Mouse (Mus musculus) kidney, adult 2 months (tissue): ENCODE measurements around the gene Gskip. TPM values are rescaled to one million over a fixed set of nuclear protein-coding genes. Genes with fewer than 3 reads are reported as not detected.
A peak's percentile ranks its signal among the peaks of the same experiment; 100 is the strongest.

Source experiments
- DNase-seq: peaks from one replicate; pipeline ENCODE4 v3.0.0; 2021
- H3K27ac ChIP-seq: fragments of 200-500 bp; 2 replicates; pipeline ENCODE4 v1.5.1; 2012; ENCODE audit warnings: low read depth, low read length, control low read depth, inconsistent platforms; ENCODE audit not compliant: insufficient read depth
- H3K27me3 ChIP-seq: fragments of 200-500 bp; replicated peaks from 2 replicates; pipeline ENCODE4 v1.6.1; 2012; ENCODE audit warnings: mild to moderate bottlenecking, moderate library complexity, low read length, inconsistent platforms; ENCODE audit not compliant: control insufficient read depth, insufficient read depth
- H3K36me3 ChIP-seq: fragments of 200-500 bp; 2 replicates; pipeline ENCODE4 v1.6.1; 2012; ENCODE audit warnings: mild to moderate bottlenecking, moderate library complexity, low read length, inconsistent platforms; ENCODE audit not compliant: control insufficient read depth, insufficient read depth
- H3K4me1 ChIP-seq: fragments of 200-500 bp; 2 replicates; pipeline ENCODE4 v1.6.1; 2011; ENCODE audit warnings: low read length; ENCODE audit not compliant: control insufficient read depth, insufficient read depth
- H3K4me3 ChIP-seq: fragments of 200-500 bp; 2 replicates; pipeline ENCODE4 v1.5.1; 2011; ENCODE audit warnings: mild to moderate bottlenecking, low read depth, low read length, control low read depth; ENCODE audit not compliant: insufficient read depth
- CTCF ChIP-seq: fragments of 200-500 bp; conservative IDR thresholded peaks from 2 replicates; pipeline ENCODE4 v1.5.1; 2011; ENCODE audit warnings: low read depth, mild to moderate bottlenecking, control low read depth, low read length, moderate library complexity, mixed read lengths; ENCODE audit not compliant: insufficient read depth, insufficient read length
- POLR2A ChIP-seq: fragments of 200-500 bp; IDR thresholded peaks from one replicate; pipeline ENCODE4 v1.6.1; 2011; ENCODE audit warnings: low read depth, low read length, control low read depth
- WGBS: fragments of 180-500 bp; shearing (Covaris S2); methylation state at CpG from one replicate; pipeline ENCODE4 v1.1.7; 2018; 5-methylcytosine and 5-hydroxymethylcytosine counted together
- polyA plus RNA-seq: library from polyadenylated mRNA; depleted of rRNA; stranded (reverse); fragments of >200 nt; gene quantifications from 2 replicates; pipeline ENCODE4 v1.2.3, GENCODE M21; 2012

The Gskip gene
- polyA plus RNA-seq, 1 experiment = 9.0 TPM

DNA sequence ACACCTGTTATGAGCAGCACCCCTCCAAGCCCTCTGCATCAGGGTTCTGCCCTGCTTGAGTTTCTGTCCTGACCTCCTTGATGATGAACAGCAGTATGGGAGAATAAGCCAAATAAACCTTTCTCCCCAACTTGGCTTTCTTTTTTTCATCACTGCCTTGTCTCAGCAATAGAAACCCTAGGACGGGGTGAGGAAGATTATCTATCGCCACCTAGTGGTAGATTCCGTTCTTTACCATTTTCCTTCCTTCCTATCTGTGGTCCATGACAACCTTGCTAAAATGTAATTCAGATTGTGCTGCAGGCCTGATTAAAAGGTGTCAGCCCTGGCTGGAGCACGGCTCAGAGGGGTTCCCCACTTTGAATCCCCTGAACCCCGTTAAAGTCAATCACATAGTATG lies 38.0 kb downstream of the Gskip start:
- peak; percentile 54 for DNase-seq
- Histone ChIP-seq H3K27me3 (no peaks in the 10 kb centered on the region), H3K4me1 (0 out of 2 replicates have a peak, but pooled peaks cover 2% of the 10 kb centered on the region), H3K36me3 (no peaks in the 10 kb centered on the region), H3K27ac (no peak overlapping the region), H3K4me3 (no peak overlapping the region)
- 1% methylated on average over 5 of the region's 5 CpGs for WGBS
- peak; percentile 38 for TF ChIP-seq CTCF
- no peak for TF ChIP-seq POLR2A

DNA sequence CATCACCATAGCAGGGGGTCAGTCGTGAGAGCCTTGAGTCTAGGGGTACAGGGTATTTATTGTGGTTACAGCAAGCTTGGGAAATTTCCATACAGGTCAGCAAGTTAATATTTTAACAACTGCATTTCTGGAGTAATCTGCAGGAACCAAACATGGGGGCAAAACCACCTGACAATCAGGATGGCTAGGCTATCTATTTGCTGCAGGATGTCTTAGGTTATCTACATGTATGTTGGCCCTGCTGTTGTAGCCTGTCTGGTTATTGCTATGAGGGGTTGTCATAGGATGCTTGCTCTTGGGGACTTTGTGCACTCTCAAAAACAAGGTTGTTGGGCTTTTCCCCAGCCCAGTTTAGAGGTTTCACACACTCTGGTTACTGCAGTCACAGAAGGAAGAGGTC lies 40.0 kb downstream of the Gskip start:
- DNase-seq = no peak
- no peaks in the 10 kb centered on the region for H3K36me3 ChIP-seq
- 0 out of 2 replicates have a peak, but pooled peaks cover 2% of the 10 kb centered on the region for H3K4me1 ChIP-seq
- TF ChIP-seq POLR2A = no peak
- no peak for TF ChIP-seq CTCF
- 22% methylated on average over 1 of the region's 1 CpGs for WGBS
- H3K4me3 ChIP-seq = no peak overlapping the region
- H3K27ac ChIP-seq = no peak overlapping the region
- H3K27me3 ChIP-seq = no peaks in the 10 kb centered on the region

DNA sequence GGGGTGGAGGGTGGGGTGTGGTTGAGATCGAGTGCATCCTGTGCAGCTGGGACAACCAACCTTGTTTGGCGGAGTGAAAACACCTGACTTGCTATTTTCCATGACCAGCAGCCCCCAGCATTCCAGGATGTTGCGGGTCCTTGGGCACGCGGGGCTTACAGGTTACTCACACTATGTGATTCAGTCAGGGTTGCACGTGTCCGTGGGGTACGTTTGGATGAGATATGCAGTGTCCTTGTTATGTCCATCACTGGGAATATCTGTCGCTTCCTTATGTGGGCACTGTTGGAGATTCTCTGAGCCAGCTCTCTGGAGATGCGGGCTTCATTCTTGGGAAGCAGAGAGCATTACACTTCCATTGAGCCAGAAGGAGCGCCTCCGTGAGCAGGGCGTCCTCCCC lies 41.1 kb downstream of the Gskip start:
- no peak for DNase-seq
- H3K4me1 ChIP-seq = 0 out of 2 replicates have a peak, but pooled peaks cover 2% of the 10 kb centered on the region
- H3K36me3 ChIP-seq = no peaks in the 10 kb centered on the region
- H3K27me3 ChIP-seq = no peaks in the 10 kb centered on the region
- TF ChIP-seq CTCF = no peak
- no peak for TF ChIP-seq POLR2A
- H3K4me3 ChIP-seq = no peak overlapping the region
- WGBS = 80% methylated on average over 13 of the region's 13 CpGs
- H3K27ac ChIP-seq = no peak overlapping the region

DNA sequence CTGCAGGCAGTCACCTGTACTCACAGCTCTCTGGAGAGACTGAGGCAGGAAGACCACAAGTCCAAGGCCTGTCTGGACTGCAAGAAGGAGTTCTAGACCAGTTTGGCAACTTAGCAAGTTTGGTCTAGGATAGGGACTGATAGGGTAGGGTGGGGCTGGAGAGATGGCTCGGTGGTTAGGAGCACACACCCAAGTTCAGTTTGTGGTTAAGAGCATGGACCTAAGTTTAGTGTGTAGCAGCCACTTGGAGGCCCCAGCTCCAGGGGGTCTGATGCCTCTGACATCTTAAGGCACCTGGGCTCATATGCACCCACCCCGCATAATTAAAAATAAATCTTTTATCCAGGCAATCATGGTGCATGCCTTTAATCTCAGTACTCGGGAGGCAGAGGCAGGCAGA lies 42.6 kb downstream of the Gskip start:
- Histone ChIP-seq H3K4me1 (0 out of 2 replicates have a peak, but pooled peaks cover 2% of the 10 kb centered on the region), H3K27ac (no peak overlapping the region), H3K27me3 (no peaks in the 10 kb centered on the region), H3K36me3 (no peaks in the 10 kb centered on the region), H3K4me3 (no peak overlapping the region)
- TF ChIP-seq POLR2A (no peak), CTCF (no peak)
- DNase-seq = no peak
- 87% methylated on average over 3 of the region's 3 CpGs for WGBS

DNA sequence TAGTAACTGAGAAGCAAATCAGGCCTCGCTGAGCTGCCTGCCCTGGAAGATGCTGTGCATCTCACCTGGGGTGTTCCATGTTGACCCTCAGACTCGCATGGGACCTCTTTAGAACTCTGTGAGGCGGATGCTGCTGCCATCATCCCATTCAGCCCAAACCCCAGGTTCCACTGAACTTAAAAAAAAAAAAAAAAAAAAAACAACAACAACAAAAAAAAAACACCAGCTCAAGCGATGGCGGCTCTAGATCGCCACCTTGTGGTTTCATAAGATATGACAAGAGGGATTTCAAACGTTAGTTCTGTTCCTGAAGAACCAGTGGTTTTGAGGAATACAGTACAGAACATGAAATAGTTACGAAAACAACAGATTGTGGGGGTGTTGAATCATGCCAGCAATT lies 43.3 kb downstream of the Gskip start:
- Histone ChIP-seq H3K27me3 (no peaks in the 10 kb centered on the region), H3K27ac (no peak overlapping the region), H3K4me3 (no peak overlapping the region), H3K4me1 (0 out of 2 replicates have a peak, but pooled peaks cover 2% of the 10 kb centered on the region), H3K36me3 (no peaks in the 10 kb centered on the region)
- WGBS = 31% methylated on average over 8 of the region's 8 CpGs
- DNase-seq = peak; percentile 53
- TF ChIP-seq CTCF (0 out of 2 replicates have a peak, but pooled peaks have one; percentile 5), POLR2A (no peak)

DNA sequence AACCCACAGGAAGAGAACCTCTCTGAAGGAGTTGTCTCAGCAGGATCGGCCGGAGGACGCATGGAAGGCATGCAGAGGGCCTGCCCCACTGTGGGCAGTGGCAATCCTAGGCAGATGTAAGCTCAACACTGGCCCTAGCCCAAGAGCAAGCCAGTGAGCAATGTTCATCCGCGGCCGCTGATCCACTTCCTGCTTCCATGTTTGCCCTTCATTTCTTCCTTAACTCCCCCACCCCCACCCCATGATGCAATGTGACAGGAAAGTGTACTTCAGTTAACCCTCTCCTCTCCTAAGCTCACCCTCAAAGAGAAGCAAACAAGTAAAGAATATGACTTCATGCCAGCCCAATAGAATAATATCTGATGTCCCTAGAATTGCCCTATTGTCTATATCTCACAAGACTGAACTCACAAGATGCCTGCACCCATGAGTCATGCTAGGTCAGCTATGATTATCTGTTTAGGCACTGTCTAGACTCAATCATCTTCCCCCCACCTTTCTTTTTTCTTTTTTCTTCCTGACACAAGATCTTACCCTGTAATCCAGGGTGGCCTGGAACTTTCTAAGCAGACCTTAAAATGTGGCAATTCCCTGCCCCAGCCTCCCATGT lies 46.3 kb downstream of the Gskip start:
- no peak for DNase-seq

DNA sequence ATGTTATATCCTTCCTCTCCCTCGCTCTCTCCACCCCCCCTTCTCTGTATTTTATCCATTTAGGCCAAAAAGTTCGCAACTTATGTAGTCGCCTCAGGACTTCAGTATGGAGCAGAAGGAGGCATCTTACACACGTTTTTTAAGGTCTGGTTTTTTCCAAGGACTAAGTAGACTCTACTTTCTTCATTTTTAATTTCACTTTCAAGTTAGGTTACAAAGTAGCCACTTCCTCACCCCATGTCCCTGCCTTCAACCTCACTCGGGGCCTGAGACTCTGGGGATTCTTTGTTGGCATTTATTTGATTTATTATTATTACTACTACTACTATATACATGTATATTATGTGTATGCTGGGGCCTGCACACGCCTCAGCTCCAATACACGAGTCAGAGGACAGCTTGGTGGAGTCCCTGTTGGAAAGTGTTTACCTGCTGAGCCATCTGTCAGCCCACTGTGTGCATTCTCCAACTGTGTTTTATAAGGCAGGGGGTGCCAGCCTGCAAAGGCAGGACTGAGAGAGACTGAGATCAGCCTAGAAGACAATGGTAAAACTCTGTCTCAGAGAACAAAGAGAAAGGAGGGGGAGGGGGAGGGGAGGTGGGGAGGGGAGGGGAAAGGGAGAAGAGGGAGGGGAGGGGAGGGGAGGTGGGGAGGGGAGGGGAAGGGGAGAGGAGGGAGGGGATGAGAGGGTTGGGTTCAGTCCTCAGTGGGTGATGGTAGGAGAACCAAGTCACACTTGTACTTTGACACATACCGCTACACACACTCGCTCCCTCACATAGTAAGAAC lies 48.9 kb downstream of the Gskip start:
- Histone ChIP-seq H3K27me3 (no peaks in the 10 kb centered on the region), H3K4me1 (no peaks in the 10 kb centered on the region; the same call in 1 of the 2 replicates), H3K4me3 (no peak overlapping the region), H3K36me3 (no peaks in the 10 kb centered on the region), H3K27ac (no peak overlapping the region)
- no peak for TF ChIP-seq POLR2A
- no peak for TF ChIP-seq CTCF
- WGBS = 73% methylated on average over 9 of the region's 9 CpGs
- DNase-seq = no peak

More for the DNA sequence above, 46.3 kb downstream of the Gskip start:
- no peak for TF ChIP-seq CTCF
- no peak for TF ChIP-seq POLR2A
- 70% methylated on average over 6 of the region's 6 CpGs for WGBS
- no peaks in the 10 kb centered on the region for H3K27me3 ChIP-seq
- no peak overlapping the region for H3K4me3 ChIP-seq
- no peaks in the 10 kb centered on the region for H3K36me3 ChIP-seq
- no peak overlapping the region for H3K27ac ChIP-seq
- no peaks in the 10 kb centered on the region; the same call in 1 of the 2 replicates for H3K4me1 ChIP-seq
